Mouse (Mus musculus) intestine, embryonic 14.5 days (tissue): ENCODE data around the gene B4galnt4. TPM values are rescaled to one million over a fixed set of nuclear protein-coding genes. Genes with fewer than 3 reads are reported as not detected.
A peak's percentile ranks its signal among the peaks of the same experiment; 100 is the strongest.

Source experiments
- ATAC-seq: fragments of 200-750 bp; cut with Nextera tagmentation; replicated peaks from 2 replicates; pipeline ENCODE4 v1.8.0; 2017; ENCODE audit warnings: low read depth, moderate number of reproducible peaks, moderate TSS enrichment, moderate library complexity; ENCODE audit not compliant: low FRiP score, low TSS enrichment
- DNase-seq: peaks from one replicate; pipeline ENCODE4 v3.0.0-alpha.2; 2018; ENCODE audit warnings: low spot score
- H3K27ac ChIP-seq: fragments of 300-500 bp; sonication (generic); 2 replicates; pipeline ENCODE4 v1.5.1; 2014; ENCODE audit warnings: low read depth, mild to moderate bottlenecking, control low read depth
- H3K27me3 ChIP-seq: fragments of 300-500 bp; sonication (generic); replicated peaks from 2 replicates; pipeline ENCODE4 v1.6.1; 2014; ENCODE audit warnings: low read length, control low read depth; ENCODE audit not compliant: control insufficient read depth, insufficient read depth
- H3K36me3 ChIP-seq: fragments of 300-500 bp; sonication (generic); 2 replicates; pipeline ENCODE4 v1.6.1; 2014; ENCODE audit warnings: low read length, control low read depth; ENCODE audit not compliant: control insufficient read depth, insufficient read depth
- H3K4me1 ChIP-seq: fragments of 300-500 bp; sonication (generic); replicated peaks from 2 replicates; pipeline ENCODE4 v1.6.1; 2014; ENCODE audit warnings: low read length, control low read depth, mixed read lengths; ENCODE audit not compliant: control insufficient read depth, insufficient read depth
- H3K4me2 ChIP-seq: fragments of 300-500 bp; sonication (generic); 2 replicates; pipeline ENCODE4 v1.6.1; 2014; ENCODE audit warnings: low read length
- H3K4me3 ChIP-seq: fragments of 300-500 bp; sonication (generic); 2 replicates; pipeline ENCODE4 v1.5.1; 2014; ENCODE audit warnings: low read depth, low read length, control low read depth, mixed read lengths
- H3K9ac ChIP-seq: fragments of 300-500 bp; sonication (generic); 2 replicates; pipeline ENCODE4 v1.6.1; 2014; ENCODE audit warnings: mild to moderate bottlenecking, low read length
- H3K9me3 ChIP-seq: fragments of 300-500 bp; sonication (generic); 2 replicates; pipeline ENCODE4 v1.6.1; 2016; ENCODE audit warnings: low read length, control low read depth; ENCODE audit not compliant: control insufficient read depth
- WGBS: fragments of 180-500 bp; shearing (Covaris S2); extraction: QIAGEN DNeasy Blood & Tissue Kit; methylation state at CpG from one replicate; pipeline ENCODE4 v1.1.7; 2014; 5-methylcytosine and 5-hydroxymethylcytosine counted together
- polyA plus RNA-seq: library from polyadenylated mRNA; unstranded; fragments of >200 nt; fragmentation: Nextera tagmentation; extraction: Ambion mirVana; gene quantifications from 2 replicates; pipeline ENCODE4 v1.2.1, GENCODE M21; 2014

The B4galnt4 gene
- polyA plus RNA-seq, 1 experiment from 2014 or later: 9.2 TPM

DNA sequence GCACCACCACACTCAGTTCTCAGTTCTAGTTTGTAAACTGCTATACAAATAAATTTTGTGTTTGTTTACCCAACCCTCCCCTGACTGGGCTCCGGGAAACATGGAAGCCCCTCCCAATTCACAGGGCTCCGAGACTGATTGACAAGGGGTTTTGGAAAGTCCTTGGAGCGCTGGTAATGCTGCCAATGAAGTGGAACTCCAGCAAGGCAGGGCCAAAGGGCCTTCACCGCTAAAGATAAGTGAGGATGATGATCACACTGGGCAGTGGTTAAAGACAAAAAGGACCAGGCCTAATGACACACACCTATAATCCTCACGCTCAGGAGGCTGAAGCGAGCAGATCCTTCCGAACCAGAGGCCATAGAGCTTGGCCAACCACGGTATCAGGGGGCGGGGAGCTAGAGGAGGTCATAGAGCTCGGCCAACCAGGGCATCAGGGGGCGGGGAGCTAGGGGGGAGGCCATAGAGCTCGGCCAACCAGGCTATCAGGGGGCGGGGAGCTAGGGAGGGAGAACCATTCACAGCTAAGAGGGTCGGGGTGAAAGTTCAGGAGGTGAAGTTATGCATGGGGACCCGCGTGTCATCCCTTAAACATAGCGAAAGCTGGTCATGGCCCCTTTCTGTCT, 9.7 kb upstream of the B4galnt4 start:
- peaks cover 11% of the 10 kb centered on the region for H3K4me1 ChIP-seq
- H3K4me2 ChIP-seq: no peak overlapping the region
- ATAC-seq (no peak), DNase-seq (no peak)
- H3K4me3 ChIP-seq: no peak overlapping the region
- no peaks in the 10 kb centered on the region for H3K27me3 ChIP-seq
- H3K9ac ChIP-seq: no peak overlapping the region
- H3K36me3 ChIP-seq: no peaks in the 10 kb centered on the region
- 64% methylated on average over 17 of the region's 17 CpGs for WGBS
- H3K9me3 ChIP-seq: no peaks in the 10 kb centered on the region
- H3K27ac ChIP-seq: no peak overlapping the region

DNA sequence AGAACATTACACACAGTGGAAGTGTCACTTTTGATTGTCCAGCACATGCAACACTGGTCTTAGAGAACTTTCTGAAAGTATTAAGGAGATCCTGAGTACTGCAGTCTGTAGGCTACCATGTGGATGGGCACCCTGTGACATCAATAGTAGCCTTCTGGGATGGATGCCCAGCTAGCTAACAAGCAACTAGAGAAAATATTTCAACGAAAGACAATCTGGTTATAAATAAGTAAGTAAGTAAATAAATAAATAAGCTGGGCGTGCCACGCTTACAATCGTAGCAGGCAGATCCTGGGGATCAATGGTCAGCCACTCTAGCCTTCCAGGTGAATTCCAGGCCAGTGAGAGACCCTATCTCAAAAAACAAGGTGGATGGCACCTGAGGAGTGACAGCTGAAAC, 8.9 kb upstream of the B4galnt4 start:
- Histone ChIP-seq H3K27ac (no peak overlapping the region), H3K9me3 (no peaks in the 10 kb centered on the region), H3K4me2 (no peak overlapping the region), H3K9ac (no peak overlapping the region), H3K27me3 (no peaks in the 10 kb centered on the region), H3K36me3 (no peaks in the 10 kb centered on the region), H3K4me1 (peaks cover 11% of the 10 kb centered on the region), H3K4me3 (no peak overlapping the region)
- 78% methylated on average over 4 of the region's 4 CpGs for WGBS
- DNase-seq: no peak
- no peak for ATAC-seq

DNA sequence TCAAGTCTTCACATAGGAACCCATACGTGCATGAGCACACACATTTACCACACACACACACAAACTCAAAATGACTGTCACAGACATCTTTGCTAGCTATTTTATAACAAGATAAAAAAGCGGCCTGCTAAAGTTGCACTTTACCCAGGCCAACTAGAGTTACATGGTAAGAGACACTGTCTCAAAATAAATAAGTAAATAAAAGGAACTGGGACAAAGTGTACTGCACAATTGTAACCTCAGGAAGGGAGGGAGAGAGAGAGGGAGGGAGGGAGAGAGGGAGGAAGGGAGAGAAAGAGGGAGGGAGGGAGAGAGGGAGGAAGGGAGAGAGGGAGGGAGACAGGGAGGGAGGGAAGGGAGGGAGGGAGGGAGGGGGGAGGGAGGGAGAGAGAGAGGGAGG, 8.5 kb upstream of the B4galnt4 start:
- DNase-seq: no peak
- Histone ChIP-seq H3K27ac (no peak overlapping the region), H3K27me3 (no peaks in the 10 kb centered on the region), H3K9ac (no peak overlapping the region), H3K4me1 (peaks cover 8% of the 10 kb centered on the region), H3K4me3 (no peak overlapping the region), H3K9me3 (no peaks in the 10 kb centered on the region), H3K4me2 (no peak overlapping the region), H3K36me3 (no peaks in the 10 kb centered on the region)
- WGBS: 79% methylated on average over 2 of the region's 2 CpGs
- ATAC-seq: no peak

DNA sequence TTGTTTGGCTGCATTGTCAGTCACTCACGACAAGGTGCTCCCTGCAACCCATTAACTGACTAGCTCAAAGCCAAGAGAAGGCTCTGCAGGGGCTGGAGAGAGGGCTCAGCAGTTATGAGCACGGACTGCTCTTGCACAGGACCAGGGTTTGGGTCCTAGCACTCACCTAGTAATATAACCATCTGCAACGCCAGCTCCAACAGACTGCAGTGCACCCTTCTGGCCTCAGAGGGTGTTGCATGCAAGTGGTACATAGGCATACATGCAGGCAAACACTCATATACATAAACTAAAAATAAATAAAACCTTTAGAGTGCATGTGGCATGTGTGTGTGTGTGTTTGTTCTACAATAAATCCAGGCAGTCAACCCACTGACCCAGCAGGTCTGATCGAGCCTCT, 5.1 kb upstream of the B4galnt4 start:
- H3K4me1 ChIP-seq: no peaks in the 10 kb centered on the region
- H3K4me2 ChIP-seq: no peak overlapping the region
- no peak for ATAC-seq
- WGBS: 79% methylated on average over 4 of the region's 4 CpGs
- H3K9ac ChIP-seq: no peak overlapping the region
- H3K9me3 ChIP-seq: no peaks in the 10 kb centered on the region
- no peak for DNase-seq
- no peak overlapping the region for H3K27ac ChIP-seq
- no peaks in the 10 kb centered on the region for H3K36me3 ChIP-seq
- no peak overlapping the region for H3K4me3 ChIP-seq
- no peaks in the 10 kb centered on the region for H3K27me3 ChIP-seq

DNA sequence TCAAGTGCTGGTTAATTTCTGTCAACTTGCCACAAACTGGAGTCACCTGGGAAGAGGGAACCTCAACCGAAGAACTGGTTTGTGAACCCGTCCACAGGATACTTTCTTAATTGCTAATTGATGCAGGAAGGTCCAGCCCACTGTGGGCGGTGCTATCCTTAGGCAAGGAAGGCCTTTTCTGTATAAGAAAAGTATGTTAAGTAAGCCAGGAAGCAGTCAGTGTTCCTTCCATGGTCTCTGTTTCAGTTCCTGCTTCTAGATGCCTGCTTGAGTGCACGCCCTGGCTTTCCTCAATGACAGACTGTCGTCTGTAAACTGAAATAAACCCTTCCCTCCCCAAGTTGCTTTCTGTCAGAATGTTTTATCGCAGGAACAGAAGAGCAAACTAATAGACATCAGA, 3.9 kb upstream of the B4galnt4 start:
- Histone ChIP-seq H3K4me1 (peaks cover 8% of the 10 kb centered on the region; the same call in 1 of the 2 replicates), H3K27me3 (no peaks in the 10 kb centered on the region), H3K36me3 (no peaks in the 10 kb centered on the region), H3K4me2 (no peak overlapping the region), H3K27ac (no peak overlapping the region), H3K9ac (no peak overlapping the region), H3K4me3 (no peak overlapping the region), H3K9me3 (no peaks in the 10 kb centered on the region)
- no peak for DNase-seq
- ATAC-seq: no peak
- 84% methylated on average over 6 of the region's 6 CpGs for WGBS

DNA sequence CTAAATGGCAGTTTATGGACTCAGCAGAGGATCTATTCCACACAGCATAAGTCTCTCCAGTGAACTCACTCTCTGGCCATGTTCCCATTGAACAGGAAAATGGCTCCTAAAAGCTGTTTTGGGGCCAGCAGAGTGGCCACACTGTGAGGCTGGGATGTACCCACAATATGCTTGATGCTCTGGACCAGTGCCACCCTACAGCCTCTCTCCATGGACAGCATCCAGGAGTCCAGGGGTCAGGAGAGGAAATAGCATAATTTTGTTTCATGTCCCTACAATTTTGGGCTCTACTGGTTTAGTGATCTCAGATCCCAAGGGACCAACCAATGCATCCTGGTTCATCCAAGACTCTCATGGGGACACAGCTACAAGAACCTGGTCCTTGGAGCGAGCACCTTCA, 3.4 kb upstream of the B4galnt4 start:
- Histone ChIP-seq H3K4me1 (peaks cover 11% of the 10 kb centered on the region; the same call in 1 of the 2 replicates), H3K9me3 (no peaks in the 10 kb centered on the region), H3K27ac (no peak overlapping the region), H3K36me3 (no peaks in the 10 kb centered on the region), H3K4me3 (no peak overlapping the region), H3K9ac (no peak overlapping the region), H3K4me2 (no peak overlapping the region), H3K27me3 (no peaks in the 10 kb centered on the region)
- no peak for DNase-seq
- ATAC-seq: no peak
- WGBS: 96% methylated on average over 1 of the region's 1 CpGs

DNA sequence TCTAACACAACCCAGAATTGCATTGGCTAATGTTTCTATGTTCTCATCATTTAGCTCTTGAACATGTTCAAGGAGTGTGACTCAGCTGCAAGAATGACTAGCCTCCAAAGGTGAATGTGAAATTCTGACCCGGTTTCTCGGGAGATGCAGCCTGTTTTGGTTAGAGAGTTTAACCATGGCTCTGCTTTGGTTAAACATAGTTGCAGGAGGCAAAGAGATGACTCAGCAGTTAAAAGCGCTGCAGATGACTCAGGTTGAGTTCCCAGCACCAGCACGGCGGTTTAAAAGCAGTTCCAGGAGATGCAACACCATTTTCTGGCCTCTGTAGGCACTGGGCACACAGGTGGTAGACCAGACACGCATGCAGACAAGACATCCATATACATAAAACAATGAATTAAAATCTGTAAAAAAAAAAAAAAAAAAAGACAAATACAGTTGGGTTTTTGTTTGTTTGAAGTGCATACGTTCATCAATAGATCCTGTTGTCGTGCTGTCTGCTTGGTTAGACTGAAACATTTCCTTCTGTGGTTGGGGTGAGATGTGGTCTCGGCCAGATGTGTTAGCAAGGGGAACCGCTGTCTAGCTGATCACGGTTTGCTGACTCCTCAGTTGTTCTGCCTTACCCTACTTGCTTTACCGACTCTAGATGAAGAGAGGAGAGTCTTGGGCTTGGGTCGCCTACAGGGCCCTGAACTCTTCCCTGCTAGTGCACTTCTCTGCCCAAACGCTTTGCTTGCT, 2.1 kb upstream of the B4galnt4 start:
- no peak for ATAC-seq
- Histone ChIP-seq H3K4me1 (peaks cover 13% of the 10 kb centered on the region; the same call in 1 of the 2 replicates), H3K27ac (no peak overlapping the region), H3K27me3 (no peaks in the 10 kb centered on the region), H3K4me3 (no peak overlapping the region), H3K9me3 (no peaks in the 10 kb centered on the region), H3K36me3 (peaks cover 2% of the 10 kb centered on the region), H3K9ac (no peak overlapping the region), H3K4me2 (no peak overlapping the region)
- no peak for DNase-seq
- 91% methylated on average over 14 of the region's 14 CpGs for WGBS

DNA sequence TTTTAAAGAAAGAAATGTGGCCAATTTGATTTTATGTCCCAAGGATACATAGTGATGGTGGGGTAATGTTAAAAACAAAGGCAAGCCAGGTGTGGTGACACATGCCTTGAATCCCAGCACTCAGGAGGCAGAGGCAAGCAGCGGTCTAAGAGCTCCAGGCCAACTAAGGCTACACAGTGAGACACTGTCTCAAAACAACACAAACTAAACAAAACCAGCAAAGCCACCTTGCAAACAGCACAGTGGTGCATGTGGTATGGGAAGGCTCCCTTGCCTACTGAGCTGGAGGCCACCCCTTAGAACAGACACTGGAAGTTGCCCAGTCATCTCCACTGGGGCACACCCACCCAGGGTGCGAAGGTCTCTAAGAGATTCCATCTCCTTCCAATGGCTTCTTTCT, 975 bp upstream of the B4galnt4 start:
- no peaks in the 10 kb centered on the region for H3K9me3 ChIP-seq
- DNase-seq (no peak), ATAC-seq (peak; percentile 9; the same call in 1 of the 2 replicates)
- 81% methylated on average over 2 of the region's 2 CpGs for WGBS
- peak overlapping the region; percentile 83; the same call in 1 of the 2 replicates for H3K9ac ChIP-seq
- H3K36me3 ChIP-seq: peaks cover 14% of the 10 kb centered on the region
- H3K4me1 ChIP-seq: peaks cover 15% of the 10 kb centered on the region; the same call in 1 of the 2 replicates
- no peaks in the 10 kb centered on the region for H3K27me3 ChIP-seq
- H3K4me3 ChIP-seq: peak overlapping the region; percentile 74
- H3K27ac ChIP-seq: no peak overlapping the region
- H3K4me2 ChIP-seq: peak overlapping the region; percentile 97
